Mouse (Mus musculus): ENCODE results near the gene Ctrc.

Gene Ctrc

DNA sequence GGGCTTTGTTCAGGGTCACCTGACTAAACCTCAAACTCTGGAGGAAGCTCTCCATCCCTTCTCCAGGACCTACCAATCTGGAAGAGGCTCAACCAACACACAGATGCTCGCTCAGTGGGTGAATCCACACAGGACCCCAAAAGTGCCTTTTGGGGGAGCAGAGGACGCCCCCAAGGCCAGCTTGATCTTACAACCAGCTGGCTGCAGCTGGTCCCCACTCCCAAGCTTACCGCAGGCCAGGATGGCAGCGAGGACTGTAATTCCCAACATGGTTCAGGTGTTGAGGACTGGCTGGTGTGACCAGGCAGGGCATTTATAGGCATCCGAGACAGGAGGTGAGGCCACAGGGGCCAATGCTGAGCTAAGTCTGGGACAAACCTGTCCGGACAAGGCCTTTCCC, at the start of gene Ctrc:
Gene Ctrc (minus strand): TSS at position 361 of the 400 bp plus-strand sequence.
- no peak for DNase-seq

GRCm38 (mm10) chr4:141895772-141896171, 49.6 kb upstream of the Ctrc start:
- peak; percentile 33 for DNase-seq

DNA sequence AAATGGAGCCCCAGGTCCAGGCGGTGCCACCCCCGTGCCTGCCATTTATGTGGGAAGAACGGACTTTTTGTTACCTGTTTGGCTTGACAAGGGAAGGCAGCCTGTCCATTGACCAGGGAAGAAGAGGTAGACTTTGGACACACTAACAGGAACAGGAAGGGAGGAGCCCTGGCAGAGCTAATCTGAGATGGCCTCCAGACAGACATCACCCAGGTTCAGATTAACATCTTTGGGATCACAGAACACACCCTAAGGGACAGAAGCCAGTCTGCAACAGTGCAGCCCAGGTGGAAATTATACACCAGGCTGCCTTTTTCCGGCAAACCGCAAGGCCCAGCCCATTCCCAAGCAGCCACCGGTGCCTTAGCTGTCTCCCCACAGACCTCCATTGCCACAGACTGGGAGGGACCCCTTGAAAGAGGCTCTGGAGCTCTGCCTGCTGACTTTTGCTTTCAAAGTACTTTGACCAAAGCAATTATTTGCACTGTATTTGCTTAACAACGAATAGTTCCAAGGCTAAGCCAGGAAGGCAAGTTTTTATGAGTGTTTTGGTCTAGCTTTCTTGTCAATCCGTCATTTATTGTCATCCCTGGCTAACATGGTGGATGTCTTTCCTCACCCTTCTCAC, 47.1 kb upstream of the Ctrc start:
- no peak for DNase-seq

DNA sequence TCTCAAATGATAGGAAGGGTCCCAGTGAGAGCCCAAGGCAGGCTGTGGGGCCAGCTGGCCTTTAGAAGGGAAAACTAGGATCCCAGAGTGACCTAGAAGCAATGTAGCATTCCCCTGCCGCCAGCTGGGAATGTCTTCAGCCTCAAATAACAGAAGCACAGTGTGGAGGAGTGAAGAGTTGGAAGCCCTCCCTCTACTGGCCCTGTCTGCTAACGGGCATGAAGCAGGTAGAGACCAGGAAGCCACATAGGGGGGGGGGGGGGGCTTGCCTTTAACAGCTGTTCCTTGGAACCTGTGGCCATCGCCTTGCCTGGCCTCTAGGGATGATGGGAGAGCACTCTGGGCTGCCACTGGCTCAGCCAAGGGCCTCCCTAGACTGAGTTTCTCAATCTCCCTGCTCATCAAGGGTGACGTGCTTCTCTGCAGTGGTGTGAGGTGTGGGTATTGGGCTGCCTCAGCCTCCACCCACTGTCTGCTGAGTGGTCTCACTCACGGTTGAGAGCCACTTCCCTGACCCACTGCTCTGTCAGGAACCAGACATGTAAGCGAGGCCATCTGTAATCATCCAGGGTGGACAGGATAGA, 40.3 kb upstream of the Ctrc start:
- DNase-seq, result no peak

DNA sequence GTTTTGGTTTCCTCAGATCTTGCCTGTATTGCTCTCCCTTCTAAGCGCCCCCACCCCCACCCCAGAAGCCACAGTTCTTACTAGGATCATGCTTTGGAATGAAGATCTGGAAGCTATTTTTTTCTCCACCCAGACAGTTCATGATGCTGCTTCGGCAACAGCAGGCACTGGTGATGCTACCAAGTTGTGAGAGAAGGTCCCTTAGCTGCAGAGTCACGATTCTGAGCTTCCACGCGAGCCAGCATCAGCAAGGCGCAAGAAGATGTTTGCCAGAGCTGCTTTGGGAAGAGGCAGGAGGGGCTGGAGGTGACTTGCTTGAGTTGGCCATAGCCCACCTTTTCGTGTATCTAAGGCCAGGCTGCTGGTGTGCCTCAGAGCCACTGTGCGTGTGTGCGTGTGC, 39.3 kb upstream of the Ctrc start:
- no peak for DNase-seq

DNA sequence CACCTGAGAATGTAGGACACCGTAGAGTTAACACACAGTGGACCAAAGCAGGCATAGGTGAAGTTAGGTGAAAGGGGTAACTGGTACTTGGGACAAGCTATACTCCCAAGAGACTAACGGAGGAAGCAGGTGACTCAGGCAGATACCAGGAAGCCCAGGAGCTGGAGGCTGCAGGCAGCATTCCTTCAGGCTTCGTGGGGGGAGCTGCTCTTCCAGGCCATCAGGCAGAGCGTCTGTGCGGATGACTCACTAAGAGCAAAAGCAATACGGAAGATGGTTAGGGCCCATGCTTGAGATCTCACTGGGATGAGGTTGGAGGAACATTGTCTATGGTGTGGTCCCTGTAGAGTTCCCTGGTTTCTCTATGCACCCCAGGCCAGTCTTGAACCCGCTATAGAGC, 36.7 kb upstream of the Ctrc start:
- no peak for DNase-seq

DNA sequence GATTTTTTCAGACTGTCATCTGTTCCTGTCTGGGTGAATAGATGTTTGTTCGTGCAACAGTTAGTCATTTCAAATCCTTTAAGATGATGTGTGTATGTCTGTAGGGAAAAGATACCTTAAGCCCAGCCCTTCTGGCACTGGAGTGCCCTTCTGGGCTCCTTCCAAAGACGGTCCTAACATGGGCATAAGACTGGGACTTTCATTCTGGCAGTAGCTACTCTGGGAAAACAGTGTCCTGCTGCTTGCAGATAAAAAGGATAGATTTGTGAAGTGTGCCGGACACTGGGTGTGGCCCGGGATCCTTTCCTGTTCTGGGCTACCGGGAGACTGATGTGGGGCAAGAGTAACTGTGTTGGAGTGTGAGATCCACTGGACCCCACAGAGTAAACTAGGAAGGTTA, 35.8 kb upstream of the Ctrc start:
- DNase-seq, result no peak

DNA sequence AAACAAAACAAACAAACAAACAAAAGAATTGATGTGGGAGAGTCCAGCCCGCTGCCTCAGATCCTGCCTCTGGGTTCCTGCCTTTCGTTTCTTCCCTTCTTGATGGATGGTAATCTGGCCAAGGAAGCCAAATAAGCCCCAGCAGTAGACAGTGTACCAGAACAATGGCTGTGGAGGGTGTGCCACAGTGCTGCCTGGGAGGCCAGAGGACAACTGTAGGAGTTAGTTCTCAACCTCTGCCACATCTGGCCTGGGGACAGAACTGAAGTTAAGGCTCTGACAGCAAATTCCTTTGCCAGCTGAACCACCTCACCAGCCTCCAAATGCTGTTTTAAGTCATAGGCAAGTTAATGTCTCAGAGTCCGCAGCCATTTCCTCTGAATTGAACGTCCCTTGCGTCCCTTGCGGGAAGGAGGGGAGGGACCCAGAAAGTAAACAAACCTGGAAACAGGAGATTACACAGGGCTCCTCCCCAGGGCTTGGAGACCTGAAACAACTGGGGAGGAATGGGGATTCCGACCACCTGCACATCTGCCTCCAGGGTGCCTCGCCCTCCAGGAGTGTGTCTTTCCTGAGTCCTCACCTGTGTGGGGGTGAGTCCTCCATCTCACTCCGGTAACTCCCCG, 35.2 kb upstream of the Ctrc start:
- no peak for DNase-seq

- no peak for DNase-seq
Observed at GRCm38 (mm10) chr4:141879875-141880274, 33.7 kb upstream of the Ctrc start.

- DNase-seq, result no peak
Observed at GRCm38 (mm10) chr4:141879074-141879473, 32.9 kb upstream of the Ctrc start.

DNA sequence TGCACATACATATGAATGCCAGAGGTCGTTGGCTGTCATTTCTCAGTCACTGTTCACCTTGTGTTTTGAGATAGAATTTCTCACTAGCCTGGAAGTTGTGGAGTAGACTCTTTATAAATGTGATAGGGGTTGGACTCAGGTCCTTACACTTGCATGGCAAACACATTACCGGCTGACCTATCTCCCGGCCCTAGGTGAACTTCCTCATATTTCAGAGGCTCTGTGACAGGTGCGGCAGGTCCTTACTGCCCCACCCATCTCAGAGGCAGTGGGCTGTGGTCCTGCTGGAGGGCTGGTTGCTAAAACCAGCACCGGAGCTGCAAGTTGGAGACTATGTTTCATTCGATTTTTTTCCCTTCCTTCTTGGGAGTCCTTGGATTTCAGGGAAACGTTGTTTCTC, 32.5 kb upstream of the Ctrc start:
- no peak for DNase-seq

GRCm38 (mm10) chr4:141875481-141876108, 29.4 kb upstream of the Ctrc start:
- no peak for DNase-seq

GRCm38 (mm10) chr4:141874601-141875460, 28.7 kb upstream of the Ctrc start, which contains the start of gene Efhd2:
Efhd2 (minus strand) TSS chr4:141874920.
- peak; percentile 84 for DNase-seq

GRCm38 (mm10) chr4:141874111-141874600, 28.0 kb upstream of the Ctrc start:
- DNase-seq, result no peak

DNA sequence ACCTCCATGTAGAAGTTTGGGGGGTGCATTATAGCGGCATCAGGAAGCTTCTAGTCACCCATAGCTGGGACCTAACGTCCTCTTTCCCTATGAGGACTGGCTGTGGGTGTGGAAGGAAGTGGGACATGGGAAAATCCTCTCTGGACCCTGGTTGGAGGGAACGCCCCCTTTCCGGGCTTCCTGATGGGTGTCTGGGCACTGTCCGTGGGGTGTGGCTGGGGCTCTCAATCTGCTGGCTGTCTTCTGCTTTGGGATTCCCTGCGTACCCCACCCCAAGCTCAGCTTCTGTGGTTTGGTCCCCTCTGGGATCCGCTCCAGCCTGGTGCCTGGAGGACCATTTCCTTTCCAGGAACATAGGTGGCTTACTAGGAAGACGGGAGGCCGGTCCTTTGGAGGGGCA, 26.8 kb upstream of the Ctrc start:
- DNase-seq, result no peak

GRCm38 (mm10) chr4:141871909-141872308, 25.8 kb upstream of the Ctrc start:
- no peak for DNase-seq

DNA sequence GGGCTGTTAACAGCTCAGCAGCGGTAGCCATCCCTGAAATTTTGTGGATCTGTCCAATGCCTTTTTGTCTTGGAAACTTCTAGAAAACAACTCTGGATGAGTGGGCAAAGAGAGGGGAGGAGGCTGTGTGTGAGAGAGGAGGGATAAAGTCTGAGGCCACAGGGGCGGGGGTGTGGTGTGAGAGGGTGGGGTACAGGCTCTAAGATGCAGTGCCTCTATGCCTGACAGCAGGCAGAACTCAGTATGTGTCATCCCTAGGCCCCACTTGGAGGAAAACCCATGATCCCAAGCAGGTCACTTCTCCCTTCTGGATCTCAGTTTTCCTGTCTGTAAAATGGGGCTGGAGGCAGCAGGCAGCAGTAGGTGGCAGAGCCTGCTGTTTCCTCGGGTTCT, 25.2 kb upstream of the Ctrc start:
- DNase-seq, result no peak

GRCm38 (mm10) chr4:141870666-141871332, 24.6 kb upstream of the Ctrc start:
- peak; percentile 54 for DNase-seq

- no peak for DNase-seq
Observed at GRCm38 (mm10) chr4:141869436-141870215, 23.5 kb upstream of the Ctrc start.

- DNase-seq, result no peak
Observed at GRCm38 (mm10) chr4:141868051-141868450, 21.9 kb upstream of the Ctrc start.

DNA sequence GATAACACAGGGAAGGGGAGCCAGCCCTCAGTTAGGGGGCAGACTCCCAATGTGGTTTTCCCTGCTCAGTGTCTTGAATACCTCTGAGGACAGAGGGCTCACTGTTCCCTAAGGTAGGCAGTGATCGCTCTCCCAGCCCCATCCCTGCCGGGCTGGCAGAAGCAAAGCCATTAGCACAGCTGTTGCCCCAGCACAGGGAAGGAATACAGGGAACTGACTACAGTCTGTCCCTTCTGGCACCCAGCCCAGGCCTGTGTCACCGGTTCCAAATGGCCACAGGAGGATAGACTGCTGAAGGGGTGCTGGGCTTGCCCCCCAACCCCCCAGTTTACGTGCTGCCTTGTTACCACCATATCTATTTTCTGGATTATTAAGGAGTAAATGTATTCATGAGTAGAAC, 21.3 kb upstream of the Ctrc start:
- DNase-seq, result peak; percentile 71
